Mouse (Mus musculus) liver, postnatal 0 days (tissue): ENCODE results near the gene Zfp784. TPM values are rescaled to one million over a fixed set of nuclear protein-coding genes. Genes with fewer than 3 reads are reported as not detected.
"Not testable (repeated sequence)": the region's sequence is repeated elsewhere in the genome, so short reads cannot be mapped to it uniquely, and the experiment has no call there.

ENCODE experiments used
- ATAC-seq: fragments of 200-750 bp; cut with Nextera tagmentation; 2 replicates; pipeline ENCODE4 v1.8.0; 2017; ENCODE audit warnings: mild to moderate bottlenecking, moderate library complexity
- DNase-seq: peaks from one replicate; pipeline ENCODE4 v3.0.0-alpha.2; 2016
- H3K27ac ChIP-seq: fragments of 300-500 bp; sonication (generic); 2 replicates; pipeline ENCODE4 v1.5.1; 2014; ENCODE audit warnings: antibody characterized with exemption, moderate library complexity, mild to moderate bottlenecking, low read depth
- H3K27me3 ChIP-seq: fragments of 300-500 bp; sonication (generic); 2 replicates; pipeline ENCODE4 v1.6.1; 2014; ENCODE audit warnings: low read length, control low read depth, mixed read lengths; ENCODE audit not compliant: insufficient read depth
- H3K36me3 ChIP-seq: fragments of 300-500 bp; sonication (generic); replicated peaks from 2 replicates; pipeline ENCODE4 v1.6.1; 2014; ENCODE audit warnings: mild to moderate bottlenecking, control low read depth, low read length, moderate library complexity, mixed read lengths; ENCODE audit not compliant: insufficient read depth
- H3K4me1 ChIP-seq: fragments of 300-500 bp; sonication (generic); 2 replicates; pipeline ENCODE4 v1.6.1; 2014; ENCODE audit warnings: antibody characterized with exemption, mild to moderate bottlenecking, control low read depth; ENCODE audit not compliant: insufficient read depth
- H3K4me2 ChIP-seq: fragments of 300-500 bp; sonication (generic); 2 replicates; pipeline ENCODE4 v1.6.1; 2014; ENCODE audit warnings: low read depth, mild to moderate bottlenecking, low read length, moderate library complexity, mixed read lengths
- H3K4me3 ChIP-seq: fragments of 300-500 bp; sonication (generic); 2 replicates; pipeline ENCODE4 v1.5.1; 2014; ENCODE audit warnings: low read depth, low read length
- H3K9ac ChIP-seq: fragments of 300-500 bp; sonication (generic); replicated peaks from 2 replicates; pipeline ENCODE4 v1.6.1; 2014; ENCODE audit warnings: mild to moderate bottlenecking, moderate library complexity
- H3K9me3 ChIP-seq: fragments of 300-500 bp; sonication (generic); 2 replicates; pipeline ENCODE4 v1.6.1; 2016; ENCODE audit warnings: mild to moderate bottlenecking, control low read depth, low read length, mixed read lengths
- CTCF ChIP-seq: sonication (generic); IDR thresholded peaks from 2 replicates; pipeline ENCODE4 v1.5.1; 2016; ENCODE audit warnings: antibody characterized with exemption, low read depth
- EP300 ChIP-seq: IDR thresholded peaks from 2 replicates; pipeline ENCODE4 v1.6.1; 2016; ENCODE audit warnings: antibody characterized with exemption, low read depth, mild to moderate bottlenecking
- WGBS: fragments of 180-500 bp; shearing (Covaris S2); extraction: QIAGEN DNeasy Blood & Tissue Kit; methylation state at CpG from one replicate; pipeline ENCODE4 v1.1.7; 2014; ENCODE audit not compliant: insufficient replicate concordance; 5-methylcytosine and 5-hydroxymethylcytosine counted together
- polyA plus RNA-seq: library from polyadenylated mRNA; unstranded; fragments of >200 nt; fragmentation: Nextera tagmentation; extraction: Ambion mirVana; gene quantifications from 2 replicates; pipeline ENCODE4 v1.2.1, GENCODE M21; 2015

Zfp784 gene
- polyA plus RNA-seq, 1 experiment from 2014 or later, result 2.4 TPM

- 83% methylated on average over 27 of the region's 27 CpGs for WGBS
These were observed 25.3 kb downstream of the Zfp784 start for GRCm38 (mm10) chr7:5012681-5013513.

GRCm38 (mm10) chr7:5008229-5008628 lies 30.0 kb downstream of the Zfp784 start:
- ATAC-seq, result no peak
- H3K36me3 ChIP-seq, result peaks cover 58% of the 10 kb centered on the region
- peaks cover 5% of the 10 kb centered on the region for H3K4me1 ChIP-seq
- DNase-seq, result no peak
- H3K4me2 ChIP-seq, result no peak overlapping the region
- no peak overlapping the region for H3K9ac ChIP-seq
- TF ChIP-seq CTCF (0 out of 2 replicates have a peak, but pooled peaks have one; percentile 9), EP300 (no peak)
- no peak overlapping the region for H3K4me3 ChIP-seq
- 93% methylated on average over 26 of the region's 26 CpGs for WGBS
- no peak overlapping the region for H3K27ac ChIP-seq
- no peaks in the 10 kb centered on the region for H3K27me3 ChIP-seq
- no peaks in the 10 kb centered on the region for H3K9me3 ChIP-seq

More at GRCm38 (mm10) chr7:5012681-5013513, 25.3 kb downstream of the Zfp784 start:
- Histone ChIP-seq H3K36me3 (peaks cover 51% of the 10 kb centered on the region), H3K4me2 (peak overlapping the region; percentile 94), H3K27me3 (no peaks in the 10 kb centered on the region), H3K9ac (no peak overlapping the region), H3K9me3 (no peaks in the 10 kb centered on the region), H3K4me3 (0 out of 2 replicates have a peak overlapping the region, but pooled peaks have one; percentile 76), H3K27ac (peak overlapping the region; percentile 57; the same call in 1 of the 2 replicates), H3K4me1 (peaks cover 14% of the 10 kb centered on the region)
- DNase-seq (no peak), ATAC-seq (no peak)
- TF ChIP-seq CTCF, result no peak
- no peak for TF ChIP-seq EP300

GRCm38 (mm10) chr7:5002876-5003275 lies 35.4 kb downstream of the Zfp784 start:
- 74% methylated on average over 8 of the region's 8 CpGs for WGBS
- not testable (repeated sequence) for DNase-seq

GRCm38 (mm10) chr7:4999876-5000275 lies 38.4 kb downstream of the Zfp784 start:
- Histone ChIP-seq H3K4me2 (no peak overlapping the region), H3K4me1 (peaks cover 14% of the 10 kb centered on the region; the same call in 1 of the 2 replicates), H3K27me3 (no peaks in the 10 kb centered on the region), H3K9me3 (no peaks in the 10 kb centered on the region), H3K4me3 (no peak overlapping the region), H3K9ac (no peak overlapping the region), H3K36me3 (no peaks in the 10 kb centered on the region), H3K27ac (no peak overlapping the region)
- 62% methylated on average over 2 of the region's 2 CpGs for WGBS
- TF ChIP-seq EP300 (no peak), CTCF (peak; percentile 49)
- ATAC-seq (no peak), DNase-seq (peak; percentile 28)

More at GRCm38 (mm10) chr7:5002876-5003275, 35.4 kb downstream of the Zfp784 start:
- peaks cover 10% of the 10 kb centered on the region for H3K36me3 ChIP-seq
- H3K4me2 ChIP-seq, H3K4me1 ChIP-seq, H3K9me3 ChIP-seq, H3K9ac ChIP-seq, ATAC-seq, H3K27me3 ChIP-seq, H3K4me3 ChIP-seq, H3K27ac ChIP-seq: not testable (repeated sequence)

GRCm38 (mm10) chr7:4996934-4997333 lies 41.3 kb downstream of the Zfp784 start:
- Histone ChIP-seq H3K4me2 (peak overlapping the region; percentile 78; the same call in 1 of the 2 replicates), H3K4me1 (peaks cover 14% of the 10 kb centered on the region; the same call in 1 of the 2 replicates), H3K27ac (no peak overlapping the region), H3K27me3 (no peaks in the 10 kb centered on the region), H3K9me3 (no peaks in the 10 kb centered on the region), H3K36me3 (no peaks in the 10 kb centered on the region), H3K9ac (no peak overlapping the region; the same call in 1 of the 2 replicates), H3K4me3 (no peak overlapping the region)
- TF ChIP-seq CTCF (no peak), EP300 (no peak)
- 67% methylated on average over 6 of the region's 8 CpGs for whole genome bisulfite sequencing
- ATAC-seq (no peak), DNase-seq (no peak)

- TF ChIP-seq CTCF, result no peak
- no peak for TF ChIP-seq EP300
These were observed 42.0 kb downstream of the Zfp784 start, which contains the start of gene Zfp579 for GRCm38 (mm10) chr7:4996003-4996895. Gene Zfp579, minus strand, starts transcription at chr7:4996158.

More at GRCm38 (mm10) chr7:4996003-4996895, 42.0 kb downstream of the Zfp784 start, which contains the start of gene Zfp579:
- peak; percentile 89 for DNase-seq
- no peaks in the 10 kb centered on the region for H3K36me3 ChIP-seq
- 9% methylated on average over 15 of the region's 26 CpGs for WGBS
- H3K27ac ChIP-seq, result 0 out of 2 replicates have a peak within 1 kb of the TSS, but pooled peaks have one; percentile 6
- peak within 1 kb of the TSS; percentile 65 for H3K4me3 ChIP-seq
- H3K9ac ChIP-seq, result peak within 1 kb of the TSS; percentile 76
- H3K4me2 ChIP-seq, result peak within 1 kb of the TSS; percentile 78
- H3K9me3 ChIP-seq, result no peaks in the 10 kb centered on the region
- ATAC-seq, result peak; percentile 92
- H3K27me3 ChIP-seq, result no peaks in the 10 kb centered on the region
- H3K4me1 ChIP-seq, result peaks cover 14% of the 10 kb centered on the region; the same call in 1 of the 2 replicates
